Mouse (Mus musculus) embryonic facial prominence, embryonic 14.5 days (tissue): ENCODE data around the gene Ugt1a10. TPM values are rescaled to one million over a fixed set of nuclear protein-coding genes. Genes with fewer than 3 reads are reported as not detected.
"Not testable (repeated sequence)": the region's sequence is repeated elsewhere in the genome, so short reads cannot be mapped to it uniquely, and the experiment has no call there.

Experiments used
- ATAC-seq: fragments of 200-750 bp; cut with Nextera tagmentation; 2 replicates; pipeline ENCODE4 v1.8.0; 2017; ENCODE audit warnings: low read depth, moderate number of reproducible peaks, moderate TSS enrichment
- DNase-seq: peaks from one replicate; pipeline ENCODE4 v3.0.0-alpha.2; 2015; ENCODE audit warnings: low spot score
- H3K27ac ChIP-seq: fragments of 300-500 bp; sonication (generic); replicated peaks from 2 replicates; pipeline ENCODE4 v1.5.1; 2014; ENCODE audit warnings: low read depth, mild to moderate bottlenecking, low read length, moderate library complexity
- H3K27me3 ChIP-seq: fragments of 300-500 bp; sonication (generic); replicated peaks from 2 replicates; pipeline ENCODE4 v1.6.1; 2014; ENCODE audit warnings: low read length; ENCODE audit not compliant: control insufficient read depth, insufficient read depth
- H3K36me3 ChIP-seq: fragments of 300-500 bp; sonication (generic); 2 replicates; pipeline ENCODE4 v1.6.1; 2014; ENCODE audit warnings: low read length, mixed read lengths; ENCODE audit not compliant: control insufficient read depth, insufficient read depth
- H3K4me1 ChIP-seq: fragments of 300-500 bp; sonication (generic); 2 replicates; pipeline ENCODE4 v1.6.1; 2014; ENCODE audit warnings: antibody characterized with exemption, low read length; ENCODE audit not compliant: control insufficient read depth, insufficient read depth
- H3K4me2 ChIP-seq: fragments of 300-500 bp; sonication (generic); 2 replicates; pipeline ENCODE4 v1.6.1; 2014; ENCODE audit warnings: low read depth, mild to moderate bottlenecking, low read length, moderate library complexity, mixed read lengths
- H3K4me3 ChIP-seq: fragments of 300-500 bp; sonication (generic); 2 replicates; pipeline ENCODE4 v1.5.1; 2014; ENCODE audit warnings: low read depth, mild to moderate bottlenecking, low read length
- H3K9ac ChIP-seq: fragments of 300-500 bp; sonication (generic); 2 replicates; pipeline ENCODE4 v1.6.1; 2014; ENCODE audit warnings: low read depth, mild to moderate bottlenecking, low read length, moderate library complexity, mixed read lengths
- H3K9me3 ChIP-seq: fragments of 300-500 bp; sonication (generic); 2 replicates; pipeline ENCODE4 v1.6.1; 2016; ENCODE audit warnings: low read length; ENCODE audit not compliant: control insufficient read depth
- WGBS: fragments of 180-500 bp; shearing (Covaris S2); extraction: QIAGEN DNeasy Blood & Tissue Kit; methylation state at CpG from one replicate; pipeline ENCODE4 v1.1.7; 2014; 5-methylcytosine and 5-hydroxymethylcytosine counted together
- polyA plus RNA-seq: library from polyadenylated mRNA; unstranded; fragments of >200 nt; fragmentation: Nextera tagmentation; extraction: Ambion mirVana; gene quantifications from 2 replicates; pipeline ENCODE4 v1.2.1, GENCODE M21; 2014

Gene Ugt1a10
- polyA plus RNA-seq, 1 experiment from 2014 or later, result not detected

DNA sequence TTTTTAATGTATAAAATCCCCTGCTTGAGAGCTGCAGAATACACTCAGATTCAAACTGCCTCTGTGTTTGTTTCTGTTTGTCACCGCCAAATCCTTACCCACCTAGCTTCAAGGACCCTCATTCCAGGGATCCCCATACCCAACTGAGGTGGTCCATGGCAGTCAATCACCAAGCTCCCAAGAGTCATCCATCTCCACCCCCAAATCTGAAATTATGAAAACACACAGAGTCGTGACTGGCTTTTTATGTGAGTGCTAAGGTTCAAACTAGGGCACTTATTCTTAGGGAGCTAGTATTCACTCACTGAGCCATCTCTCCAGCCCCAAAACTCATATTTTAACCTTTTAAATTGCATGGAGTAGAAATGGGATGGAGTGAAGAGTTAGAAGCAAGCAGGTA is 170.1 kb downstream of the Ugt1a10 start:
- H3K27ac ChIP-seq, H3K4me2 ChIP-seq, H3K4me1 ChIP-seq, ATAC-seq, DNase-seq, H3K4me3 ChIP-seq, H3K27me3 ChIP-seq, H3K36me3 ChIP-seq, H3K9ac ChIP-seq: not testable (repeated sequence)
- H3K9me3 ChIP-seq, result peaks cover 56% of the 10 kb centered on the region
- WGBS, result 36% methylated on average over 2 of the region's 2 CpGs

DNA sequence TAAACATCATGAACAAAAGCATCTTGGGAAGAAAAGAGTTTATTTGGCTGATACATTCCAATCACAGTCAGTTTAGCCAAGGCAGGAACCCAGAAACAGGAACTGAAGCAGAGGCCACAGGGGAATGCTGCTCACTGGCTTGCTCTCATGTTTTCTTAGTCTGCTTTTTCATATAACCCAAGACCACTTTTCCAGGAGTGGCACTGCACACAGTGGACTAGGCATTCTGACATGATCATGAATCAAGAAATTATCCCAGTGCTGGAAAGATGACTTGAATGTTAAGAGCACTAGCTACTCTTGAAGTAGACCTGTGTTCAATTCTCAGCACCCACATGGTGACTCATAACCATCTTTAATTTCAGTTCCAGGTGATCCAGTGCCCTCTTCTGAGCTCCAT is 170.6 kb downstream of the Ugt1a10 start:
- H3K27ac ChIP-seq, result no peak overlapping the region
- H3K4me1 ChIP-seq, result no peaks in the 10 kb centered on the region
- ATAC-seq (no peak), DNase-seq (no peak)
- H3K9ac ChIP-seq, result no peak overlapping the region
- H3K4me3 ChIP-seq, result no peak overlapping the region
- H3K9me3 ChIP-seq, result peaks cover 60% of the 10 kb centered on the region
- no peaks in the 10 kb centered on the region for H3K27me3 ChIP-seq
- H3K4me2 ChIP-seq, result no peak overlapping the region
- H3K36me3 ChIP-seq, result no peaks in the 10 kb centered on the region

DNA sequence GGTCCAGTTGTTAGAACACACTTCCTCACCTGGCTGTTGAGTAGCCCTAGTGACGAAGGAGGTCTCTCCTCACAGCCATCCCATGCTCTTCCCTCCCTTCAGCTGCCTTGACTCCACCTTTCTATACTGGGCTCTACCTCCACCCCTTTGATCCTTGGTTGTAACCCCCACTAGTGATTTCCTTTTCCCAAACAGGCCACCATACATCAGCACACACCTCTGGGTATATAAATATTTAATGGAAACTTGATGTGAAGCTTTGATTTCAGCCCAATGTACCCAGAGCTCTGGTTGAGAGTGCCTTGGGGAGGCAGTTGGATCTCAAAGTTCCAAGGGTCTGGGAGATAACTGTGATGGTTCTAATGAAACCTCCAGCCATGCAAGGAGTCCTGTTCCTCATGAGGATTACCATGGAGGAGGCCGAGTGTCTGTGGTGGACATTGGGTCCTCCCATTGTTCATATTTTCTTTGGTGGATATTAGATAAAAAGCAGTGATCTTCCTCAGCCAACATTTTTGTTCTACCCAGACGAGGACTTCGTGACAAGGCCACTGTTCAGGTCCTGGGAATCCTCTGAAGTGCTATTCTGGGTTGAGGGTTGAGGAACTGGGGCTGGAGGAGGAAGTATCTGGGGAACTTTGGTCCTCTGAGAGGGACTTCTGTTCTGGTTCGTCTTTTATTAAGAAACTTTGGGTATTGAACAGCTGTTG is 171.6 kb downstream of the Ugt1a10 start, which contains the start of gene Mroh2a:
Gene Mroh2a (plus strand): TSS at position 317 of the 710 bp plus-strand sequence.
- Histone ChIP-seq H3K4me1 (no peaks in the 10 kb centered on the region), H3K36me3 (no peaks in the 10 kb centered on the region), H3K27me3 (no peaks in the 10 kb centered on the region), H3K4me3 (no peak within 1 kb of the TSS), H3K9ac (no peak within 1 kb of the TSS), H3K27ac (no peak within 1 kb of the TSS), H3K9me3 (peaks cover 71% of the 10 kb centered on the region), H3K4me2 (no peak within 1 kb of the TSS)
- WGBS, result 56% methylated on average over 5 of the region's 5 CpGs
- ATAC-seq, result no peak
- no peak for DNase-seq

DNA sequence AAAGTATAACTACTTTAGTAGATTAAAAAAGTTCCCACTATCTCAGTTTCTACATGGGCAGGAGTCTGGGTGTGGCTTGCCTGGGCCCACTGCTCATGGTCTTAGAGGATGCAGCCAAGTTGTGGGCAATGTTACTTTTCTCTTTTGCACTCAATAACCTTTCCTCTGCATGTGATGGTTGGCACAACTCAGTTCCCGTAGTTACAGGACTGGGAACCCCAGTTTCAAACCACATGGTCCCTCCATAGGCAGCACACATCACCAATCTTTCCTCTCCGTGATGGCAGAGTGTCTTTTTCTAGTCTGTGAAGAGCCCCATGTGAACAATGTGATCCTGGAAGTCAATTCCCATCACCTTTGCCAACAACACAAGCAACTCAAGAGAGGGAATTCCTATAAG is 172.3 kb downstream of the Ugt1a10 start:
- H3K27ac ChIP-seq, result no peak overlapping the region

DNA sequence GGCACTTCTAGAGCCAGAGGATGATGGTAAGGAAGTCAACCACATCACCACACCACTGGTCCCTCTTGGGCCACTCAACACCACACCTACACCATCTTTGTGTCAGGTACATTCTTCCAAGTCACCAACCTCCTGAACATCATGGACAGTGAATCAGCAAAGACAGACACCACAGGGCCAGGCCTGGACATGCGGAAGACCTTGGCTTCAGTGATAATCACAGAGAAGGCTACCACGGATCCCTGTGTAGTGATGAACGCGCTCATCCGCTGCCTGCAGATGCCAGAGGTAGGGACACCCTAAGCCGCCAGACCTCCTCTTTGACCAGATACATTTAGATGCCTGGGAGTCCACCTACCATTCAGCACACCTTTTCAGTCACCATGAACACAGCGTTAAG is 172.9 kb downstream of the Ugt1a10 start:
- DNase-seq (no peak), ATAC-seq (no peak)
- Histone ChIP-seq H3K4me3 (no peak overlapping the region), H3K9ac (no peak overlapping the region), H3K4me1 (no peaks in the 10 kb centered on the region), H3K9me3 (peaks cover 79% of the 10 kb centered on the region), H3K27me3 (no peaks in the 10 kb centered on the region), H3K4me2 (no peak overlapping the region), H3K36me3 (no peaks in the 10 kb centered on the region), H3K27ac (no peak overlapping the region)
- 68% methylated on average over 7 of the region's 7 CpGs for WGBS

More for the DNA sequence above, 172.3 kb downstream of the Ugt1a10 start:
- Histone ChIP-seq H3K27me3 (no peaks in the 10 kb centered on the region), H3K4me2 (no peak overlapping the region), H3K36me3 (no peaks in the 10 kb centered on the region), H3K4me1 (no peaks in the 10 kb centered on the region), H3K9me3 (peaks cover 73% of the 10 kb centered on the region), H3K4me3 (no peak overlapping the region), H3K9ac (no peak overlapping the region)
- WGBS, result 56% methylated on average over 2 of the region's 2 CpGs
- no peak for DNase-seq
- no peak for ATAC-seq

DNA sequence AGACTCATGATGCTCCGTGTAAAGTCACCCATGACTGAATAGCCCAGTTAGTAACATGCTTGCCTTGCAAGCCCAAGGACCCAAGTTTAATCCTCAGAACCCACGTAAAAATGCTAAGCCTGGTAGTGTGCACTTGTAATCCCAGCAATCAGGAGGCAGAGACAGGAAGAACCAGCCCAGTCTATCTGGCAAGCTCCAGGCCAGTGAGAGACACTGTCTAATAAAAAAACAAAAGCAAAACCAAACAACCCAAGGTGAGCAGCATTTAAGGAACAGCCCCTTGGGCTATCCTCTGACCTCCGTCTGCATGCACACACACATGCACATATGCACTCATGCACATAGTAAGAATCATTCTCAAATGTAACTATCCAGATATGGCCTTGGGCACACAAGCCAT is 174.4 kb downstream of the Ugt1a10 start:
- H3K9ac ChIP-seq, result no peak overlapping the region
- peaks cover 92% of the 10 kb centered on the region for H3K9me3 ChIP-seq
- 78% methylated on average over 3 of the region's 3 CpGs for WGBS

DNA sequence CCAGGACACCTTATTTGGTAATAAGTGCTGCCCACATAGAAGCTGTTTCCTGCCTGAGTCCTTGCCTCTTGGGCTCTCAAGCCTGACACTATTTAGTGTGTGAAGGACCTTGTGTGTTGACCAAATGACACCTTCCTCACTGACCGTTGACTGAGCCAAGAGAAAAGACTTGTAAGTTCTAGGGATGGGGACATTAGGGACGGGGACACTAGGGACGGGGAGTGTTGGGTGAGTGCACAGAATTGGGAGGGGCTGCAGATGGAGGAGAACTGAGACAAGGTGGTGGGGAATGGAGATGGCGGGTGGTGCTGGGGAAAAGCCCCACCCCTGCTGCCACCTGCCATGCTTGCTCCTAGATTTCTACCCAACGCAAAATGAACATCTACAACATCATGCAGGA is 174.8 kb downstream of the Ugt1a10 start:
- no peak for ATAC-seq
- no peaks in the 10 kb centered on the region for H3K36me3 ChIP-seq
- H3K9ac ChIP-seq, result no peak overlapping the region
- H3K27ac ChIP-seq, result no peak overlapping the region
- no peaks in the 10 kb centered on the region for H3K27me3 ChIP-seq
- WGBS, result 85% methylated on average over 5 of the region's 5 CpGs
- no peak for DNase-seq
- peaks cover 97% of the 10 kb centered on the region for H3K9me3 ChIP-seq
- no peak overlapping the region for H3K4me2 ChIP-seq
- H3K4me3 ChIP-seq, result no peak overlapping the region
- no peaks in the 10 kb centered on the region for H3K4me1 ChIP-seq

More for the DNA sequence above, 174.4 kb downstream of the Ugt1a10 start:
- H3K27me3 ChIP-seq, result no peaks in the 10 kb centered on the region
- no peak for DNase-seq
- H3K4me3 ChIP-seq, result no peak overlapping the region
- H3K4me1 ChIP-seq, result no peaks in the 10 kb centered on the region
- no peaks in the 10 kb centered on the region for H3K36me3 ChIP-seq
- no peak overlapping the region for H3K27ac ChIP-seq
- ATAC-seq, result no peak
- H3K4me2 ChIP-seq, result no peak overlapping the region

DNA sequence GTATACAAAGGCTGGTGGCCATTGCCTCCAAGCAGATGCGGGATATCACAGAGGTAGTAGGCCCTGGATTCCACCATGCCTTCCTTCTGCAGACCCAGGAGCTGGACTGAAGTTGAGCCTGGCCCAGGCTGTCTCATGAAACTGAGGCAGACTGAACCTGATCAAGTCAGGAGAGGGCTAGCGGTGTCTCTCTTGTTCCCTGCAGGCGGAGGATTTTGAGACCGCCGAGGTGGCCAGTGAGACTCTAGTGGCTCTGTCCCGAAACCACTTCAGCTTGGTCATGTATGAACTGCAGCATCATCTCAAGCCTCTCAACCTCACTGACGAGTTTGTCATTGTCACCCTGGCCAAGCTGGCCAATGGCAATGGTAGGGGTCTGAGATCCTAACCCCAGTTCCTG is 175.2 kb downstream of the Ugt1a10 start:
- Histone ChIP-seq H3K27me3 (no peaks in the 10 kb centered on the region), H3K36me3 (no peaks in the 10 kb centered on the region), H3K9me3 (peaks cover 99% of the 10 kb centered on the region), H3K4me1 (no peaks in the 10 kb centered on the region), H3K4me3 (no peak overlapping the region), H3K27ac (no peak overlapping the region), H3K4me2 (no peak overlapping the region), H3K9ac (no peak overlapping the region)
- 72% methylated on average over 7 of the region's 7 CpGs for WGBS
- DNase-seq (no peak), ATAC-seq (no peak)
